Mouse (Mus musculus) intestine, embryonic 14.5 days (tissue): ENCODE measurements around the gene Sec14l2. TPM values are rescaled to one million over a fixed set of nuclear protein-coding genes. Genes with fewer than 3 reads are reported as not detected.
"Not testable (repeated sequence)": the region's sequence is repeated elsewhere in the genome, so short reads cannot be mapped to it uniquely, and the experiment has no call there.

Experiments used
- ATAC-seq: fragments of 200-750 bp; cut with Nextera tagmentation; replicated peaks from 2 replicates; pipeline ENCODE4 v1.8.0; 2017; ENCODE audit warnings: low read depth, moderate number of reproducible peaks, moderate TSS enrichment, moderate library complexity; ENCODE audit not compliant: low FRiP score, low TSS enrichment
- DNase-seq: peaks from one replicate; pipeline ENCODE4 v3.0.0-alpha.2; 2018; ENCODE audit warnings: low spot score
- H3K27ac ChIP-seq: fragments of 300-500 bp; sonication (generic); 2 replicates; pipeline ENCODE4 v1.5.1; 2014; ENCODE audit warnings: low read depth, mild to moderate bottlenecking, control low read depth
- H3K27me3 ChIP-seq: fragments of 300-500 bp; sonication (generic); replicated peaks from 2 replicates; pipeline ENCODE4 v1.6.1; 2014; ENCODE audit warnings: low read length, control low read depth; ENCODE audit not compliant: control insufficient read depth, insufficient read depth
- H3K36me3 ChIP-seq: fragments of 300-500 bp; sonication (generic); 2 replicates; pipeline ENCODE4 v1.6.1; 2014; ENCODE audit warnings: low read length, control low read depth; ENCODE audit not compliant: control insufficient read depth, insufficient read depth
- H3K4me1 ChIP-seq: fragments of 300-500 bp; sonication (generic); replicated peaks from 2 replicates; pipeline ENCODE4 v1.6.1; 2014; ENCODE audit warnings: low read length, control low read depth, mixed read lengths; ENCODE audit not compliant: control insufficient read depth, insufficient read depth
- H3K4me2 ChIP-seq: fragments of 300-500 bp; sonication (generic); 2 replicates; pipeline ENCODE4 v1.6.1; 2014; ENCODE audit warnings: low read length
- H3K4me3 ChIP-seq: fragments of 300-500 bp; sonication (generic); 2 replicates; pipeline ENCODE4 v1.5.1; 2014; ENCODE audit warnings: low read depth, low read length, control low read depth, mixed read lengths
- H3K9ac ChIP-seq: fragments of 300-500 bp; sonication (generic); 2 replicates; pipeline ENCODE4 v1.6.1; 2014; ENCODE audit warnings: mild to moderate bottlenecking, low read length
- H3K9me3 ChIP-seq: fragments of 300-500 bp; sonication (generic); 2 replicates; pipeline ENCODE4 v1.6.1; 2016; ENCODE audit warnings: low read length, control low read depth; ENCODE audit not compliant: control insufficient read depth
- WGBS: fragments of 180-500 bp; shearing (Covaris S2); extraction: QIAGEN DNeasy Blood & Tissue Kit; methylation state at CpG from one replicate; pipeline ENCODE4 v1.1.7; 2014; 5-methylcytosine and 5-hydroxymethylcytosine counted together
- polyA plus RNA-seq: library from polyadenylated mRNA; unstranded; fragments of >200 nt; fragmentation: Nextera tagmentation; extraction: Ambion mirVana; gene quantifications from 2 replicates; pipeline ENCODE4 v1.2.1, GENCODE M21; 2014

The Sec14l2 gene
- polyA plus RNA-seq, 1 experiment from 2014 or later = 0.84 TPM

DNA sequence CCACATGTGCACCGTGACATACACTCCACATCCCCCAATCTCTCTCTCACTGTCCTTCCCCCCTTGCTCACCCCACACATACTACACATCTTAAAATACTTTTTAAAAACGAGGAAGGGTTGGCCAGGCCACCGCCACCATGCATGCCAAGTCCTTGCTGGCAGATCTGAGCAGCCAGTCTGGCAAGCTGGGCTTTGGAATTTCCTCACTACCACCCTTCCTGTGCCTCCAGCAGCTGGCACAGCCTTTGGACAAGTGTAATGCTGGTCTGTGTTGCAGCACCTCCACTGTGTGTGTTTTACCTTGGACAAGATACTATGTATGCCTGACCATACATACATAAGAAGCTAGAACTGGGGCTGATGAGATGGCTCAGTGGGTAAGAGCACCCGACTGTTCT lies 9.7 kb downstream of the Sec14l2 start:
- WGBS = 87% methylated on average over 4 of the region's 4 CpGs

DNA sequence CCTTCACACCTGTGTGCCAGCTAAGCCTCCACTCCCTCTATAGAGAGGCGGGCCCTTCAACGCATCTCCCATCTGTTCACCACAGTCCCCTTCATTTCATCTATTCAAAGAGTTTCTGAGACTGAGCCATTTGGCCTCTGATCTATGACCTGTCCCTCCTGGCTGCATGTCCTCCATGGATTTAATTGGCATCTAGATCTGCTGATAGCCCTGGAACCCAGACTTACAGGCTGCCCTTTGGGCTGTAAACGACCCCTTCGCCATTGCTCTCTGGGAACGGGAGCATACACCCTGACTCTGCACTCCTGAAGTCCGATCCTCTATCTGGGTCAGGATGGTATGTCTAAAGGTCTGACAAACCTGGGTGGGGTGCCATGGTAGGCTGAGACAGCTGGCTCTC lies 10.4 kb downstream of the Sec14l2 start:
- H3K4me2 ChIP-seq = no peak overlapping the region
- no peak overlapping the region for H3K4me3 ChIP-seq
- no peaks in the 10 kb centered on the region for H3K36me3 ChIP-seq
- WGBS = 74% methylated on average over 6 of the region's 6 CpGs
- ATAC-seq (no peak), DNase-seq (no peak)
- no peaks in the 10 kb centered on the region for H3K9me3 ChIP-seq
- no peaks in the 10 kb centered on the region for H3K4me1 ChIP-seq
- peaks cover 12% of the 10 kb centered on the region; the same call in 1 of the 2 replicates for H3K27me3 ChIP-seq
- no peak overlapping the region for H3K27ac ChIP-seq
- no peak overlapping the region for H3K9ac ChIP-seq

More for the DNA sequence above, 9.7 kb downstream of the Sec14l2 start:
- Histone ChIP-seq H3K4me1 (peaks cover 5% of the 10 kb centered on the region), H3K9me3 (no peaks in the 10 kb centered on the region), H3K36me3 (no peaks in the 10 kb centered on the region), H3K27me3 (peaks cover 14% of the 10 kb centered on the region; the same call in 1 of the 2 replicates), H3K9ac (no peak overlapping the region), H3K4me2 (no peak overlapping the region), H3K27ac (no peak overlapping the region), H3K4me3 (no peak overlapping the region)
- ATAC-seq = no peak
- no peak for DNase-seq

DNA sequence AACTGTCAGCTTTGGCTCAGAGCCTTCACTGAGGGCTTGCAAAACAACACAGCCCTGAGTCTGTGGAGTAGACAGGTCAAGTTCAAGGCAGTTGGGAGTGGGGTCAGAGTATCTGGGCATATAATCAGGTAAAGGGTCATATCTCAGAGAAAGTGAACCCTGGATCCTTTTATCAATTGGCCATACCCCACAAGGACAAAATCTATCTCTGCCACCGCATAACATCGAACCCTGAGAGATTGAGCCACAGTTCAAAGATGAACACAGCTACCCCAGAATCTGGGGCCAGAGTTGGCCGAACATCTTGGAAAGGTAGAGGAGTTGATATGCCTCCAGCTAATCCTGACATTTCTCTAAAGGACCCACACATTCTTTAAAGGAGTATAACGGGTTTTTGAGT lies 11.2 kb downstream of the Sec14l2 start:
- Histone ChIP-seq H3K4me1 (no peaks in the 10 kb centered on the region), H3K36me3 (no peaks in the 10 kb centered on the region), H3K9ac (no peak overlapping the region), H3K27me3 (0 out of 2 replicates have a peak, but pooled peaks cover 4% of the 10 kb centered on the region), H3K4me3 (no peak overlapping the region), H3K4me2 (no peak overlapping the region), H3K9me3 (no peaks in the 10 kb centered on the region), H3K27ac (no peak overlapping the region)
- WGBS = 84% methylated on average over 4 of the region's 4 CpGs
- no peak for ATAC-seq
- no peak for DNase-seq

DNA sequence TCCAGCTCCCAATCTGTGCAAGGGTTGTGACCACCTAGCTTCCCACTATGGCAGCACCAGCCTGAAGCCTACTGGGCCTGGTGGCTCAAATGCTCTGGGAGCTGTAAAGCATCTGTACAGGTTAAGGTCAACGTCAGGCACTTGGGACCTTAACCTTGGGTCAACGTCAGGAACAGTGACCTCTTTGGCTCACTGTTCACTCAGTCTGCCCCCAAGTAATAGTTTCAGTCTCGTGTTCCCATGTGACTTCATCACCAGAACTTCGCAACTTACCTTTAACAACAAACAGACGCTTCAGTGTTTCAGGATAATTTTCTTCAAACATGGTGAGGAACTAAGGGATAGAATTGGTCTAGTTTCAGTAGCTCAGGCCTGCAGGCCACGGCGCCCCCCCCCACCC lies 14.5 kb downstream of the Sec14l2 start:
- no peak for DNase-seq
- Histone ChIP-seq H3K9me3 (no peaks in the 10 kb centered on the region), H3K27ac (no peak overlapping the region), H3K4me1 (no peaks in the 10 kb centered on the region), H3K27me3 (no peaks in the 10 kb centered on the region), H3K4me2 (no peak overlapping the region), H3K36me3 (no peaks in the 10 kb centered on the region), H3K9ac (no peak overlapping the region), H3K4me3 (no peak overlapping the region)
- WGBS = 79% methylated on average over 7 of the region's 7 CpGs
- no peak for ATAC-seq

DNA sequence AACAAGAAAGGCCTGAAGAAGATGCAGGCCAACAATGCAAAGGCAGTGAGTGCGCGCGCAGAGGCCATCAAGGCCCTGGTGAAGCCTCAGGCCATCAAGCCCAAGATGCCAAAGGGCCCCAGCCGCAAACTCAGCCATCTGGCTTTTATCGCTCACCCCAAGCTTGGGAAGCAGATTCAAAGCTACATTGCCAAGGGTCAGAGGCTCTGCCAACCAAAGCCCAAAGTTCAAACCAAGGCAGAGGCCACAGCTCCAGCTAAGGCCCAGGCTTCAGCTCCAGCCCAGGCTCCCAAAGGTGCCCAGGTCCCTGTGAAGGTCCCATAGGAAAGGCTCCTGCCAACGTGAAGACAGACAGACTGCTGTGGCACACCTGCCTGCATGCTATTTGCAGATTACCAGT lies 15.3 kb downstream of the Sec14l2 start:
- H3K4me3 ChIP-seq, H3K27ac ChIP-seq, H3K27me3 ChIP-seq, H3K9me3 ChIP-seq, H3K4me2 ChIP-seq, DNase-seq, H3K4me1 ChIP-seq, H3K9ac ChIP-seq, ATAC-seq, H3K36me3 ChIP-seq: not testable (repeated sequence)
- WGBS = 95% methylated on average over 6 of the region's 6 CpGs

GRCm38 (mm10) chr11:4105444-4105843 lies 17.8 kb downstream of the Sec14l2 start:
- no peaks in the 10 kb centered on the region for H3K9me3 ChIP-seq
- no peak overlapping the region for H3K27ac ChIP-seq
- H3K4me2 ChIP-seq = no peak overlapping the region
- H3K9ac ChIP-seq = no peak overlapping the region
- H3K4me1 ChIP-seq = no peaks in the 10 kb centered on the region
- ATAC-seq (no peak), DNase-seq (no peak)
- no peaks in the 10 kb centered on the region for H3K36me3 ChIP-seq
- no peak overlapping the region for H3K4me3 ChIP-seq
- no peaks in the 10 kb centered on the region for H3K27me3 ChIP-seq
- WGBS = 42% methylated on average over 6 of the region's 6 CpGs

GRCm38 (mm10) chr11:4104989-4105388 lies 18.2 kb downstream of the Sec14l2 start:
- no peak overlapping the region for H3K27ac ChIP-seq
- ATAC-seq = no peak
- no peaks in the 10 kb centered on the region for H3K9me3 ChIP-seq
- WGBS = 87% methylated on average over 5 of the region's 5 CpGs
- no peak overlapping the region for H3K4me2 ChIP-seq
- no peaks in the 10 kb centered on the region for H3K27me3 ChIP-seq
- no peaks in the 10 kb centered on the region for H3K36me3 ChIP-seq
- H3K9ac ChIP-seq = no peak overlapping the region
- no peak overlapping the region for H3K4me3 ChIP-seq
- no peak for DNase-seq
- no peaks in the 10 kb centered on the region for H3K4me1 ChIP-seq

DNA sequence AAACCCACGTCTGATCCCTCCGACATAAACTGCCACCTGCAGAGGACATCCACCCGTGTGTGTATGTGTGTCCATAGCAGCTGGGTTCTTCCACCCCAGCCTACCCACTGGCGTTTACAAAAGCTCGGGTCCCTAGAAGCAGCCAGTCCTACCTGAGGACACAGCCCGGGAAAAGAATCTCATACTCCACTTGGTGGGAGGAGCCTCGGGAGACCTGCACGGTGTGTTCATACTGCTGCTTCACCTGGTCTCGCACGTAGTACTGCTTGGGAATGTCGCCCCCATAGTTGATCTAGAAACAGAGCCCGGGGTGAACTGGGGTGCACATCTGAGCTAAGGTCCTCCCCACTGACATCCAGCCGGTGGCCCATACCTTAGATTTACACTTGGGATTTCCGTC lies 19.7 kb downstream of the Sec14l2 start:
- H3K36me3 ChIP-seq = no peaks in the 10 kb centered on the region
- H3K4me3 ChIP-seq = no peak overlapping the region
- no peak overlapping the region for H3K4me2 ChIP-seq
- 78% methylated on average over 14 of the region's 14 CpGs for WGBS
- ATAC-seq = no peak
- H3K9ac ChIP-seq = no peak overlapping the region
- no peak overlapping the region for H3K27ac ChIP-seq
- no peak for DNase-seq
- no peaks in the 10 kb centered on the region for H3K9me3 ChIP-seq
- H3K27me3 ChIP-seq = no peaks in the 10 kb centered on the region
- no peaks in the 10 kb centered on the region for H3K4me1 ChIP-seq

- no peak overlapping the region for H3K4me2 ChIP-seq
- no peak overlapping the region for H3K4me3 ChIP-seq
- H3K36me3 ChIP-seq = no peaks in the 10 kb centered on the region
- no peak for DNase-seq
- WGBS = 77% methylated on average over 5 of the region's 5 CpGs
- H3K4me1 ChIP-seq = peaks cover 4% of the 10 kb centered on the region; the same call in 1 of the 2 replicates
- no peaks in the 10 kb centered on the region for H3K27me3 ChIP-seq
- no peak overlapping the region for H3K27ac ChIP-seq
- H3K9ac ChIP-seq = no peak overlapping the region
- ATAC-seq = no peak
- H3K9me3 ChIP-seq = no peaks in the 10 kb centered on the region
Observed at GRCm38 (mm10) chr11:4101851-4102250, 21.4 kb downstream of the Sec14l2 start.
